Mouse (Mus musculus): ENCODE data around the gene Cyp4f37. TPM values are rescaled to one million over a fixed set of nuclear protein-coding genes. Genes with fewer than 3 reads are reported as not detected.
"Not testable (repeated sequence)": the region's sequence is repeated elsewhere in the genome, so short reads cannot be mapped to it uniquely, and the experiment has no call there.

Cyp4f37 gene
- total and polyA plus RNA-seq, 2 experiments: not detected

DNA sequence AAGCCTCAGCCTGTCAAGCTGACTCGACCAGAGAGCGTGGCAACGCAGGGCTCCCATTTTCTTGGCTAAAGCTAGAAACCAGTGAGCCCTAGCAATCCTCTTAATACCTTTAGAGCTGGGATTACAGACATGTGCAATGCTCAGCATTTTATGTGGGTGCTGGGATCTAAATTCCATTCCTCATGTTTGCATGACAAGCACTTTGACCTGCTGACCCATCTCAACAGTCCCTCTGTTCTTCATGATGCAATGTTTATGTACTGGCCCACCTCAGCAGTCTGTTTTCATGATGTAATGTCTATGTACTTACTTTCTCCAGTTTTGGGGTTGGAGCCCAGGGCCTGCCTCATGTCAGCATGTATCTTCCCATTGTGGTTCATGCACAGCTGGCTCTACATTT is 10.2 kb upstream of the Cyp4f37 start:
- Histone ChIP-seq H3K9ac (ENCODE audit: low read depth, low read length) (no peak overlapping the region), H3K4me3 (ENCODE audit: insufficient read depth, low read depth, low read length) (no peak overlapping the region), H3K4me1 (ENCODE audit: control insufficient read depth, insufficient read depth, low read length) (no peaks in the 10 kb centered on the region), H3K27ac (replicated peaks; ENCODE audit: insufficient read depth, low read depth, low read length) (no peak overlapping the region), H3K36me3 (ENCODE audit: control insufficient read depth, insufficient read depth, low read length) (no peaks in the 10 kb centered on the region), H3K79me2 (ENCODE audit: control insufficient read depth, insufficient read depth, low read length) (no peaks in the 10 kb centered on the region), H3K27me3 (ENCODE audit: control insufficient read depth, insufficient read depth, low read length) (0 out of 2 replicates have a peak, but pooled peaks cover 2% of the 10 kb centered on the region)
- DNase-seq (ENCODE audit: extremely low read depth, low read depth, low spot score): peak; percentile 60
- 86% methylated on average over 3 of the region's 3 CpGs for WGBS
- TF ChIP-seq POLR2A (IDR thresholded peaks at IDR 0.05; ENCODE audit: extremely low read depth, insufficient read depth, low read length) (no peak), CTCF (IDR thresholded peaks at IDR 0.05; ENCODE audit: low read depth, low read length) (no peak)

DNA sequence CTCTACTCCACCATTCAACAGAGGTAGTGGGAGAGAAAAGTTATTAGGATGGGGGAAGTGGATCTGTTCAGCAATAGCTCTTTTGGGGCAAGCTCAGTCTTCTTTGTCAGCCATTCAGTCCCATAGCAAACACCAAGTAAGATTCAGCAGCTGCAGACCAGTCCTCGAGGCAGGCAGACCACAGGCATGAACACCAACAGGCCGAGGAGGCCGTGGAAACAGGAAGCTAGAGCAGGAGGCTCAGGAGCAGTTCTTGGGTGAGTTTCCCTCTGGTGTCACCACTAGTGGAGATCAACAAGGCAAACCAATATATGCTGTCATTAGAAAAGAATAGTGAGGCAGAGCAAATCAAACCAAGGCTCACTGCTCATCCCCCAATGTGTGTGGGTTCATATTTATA is 8.7 kb upstream of the Cyp4f37 start:
- H3K27ac ChIP-seq (replicated peaks; ENCODE audit: insufficient read depth, low read depth, low read length): no peak overlapping the region
- DNase-seq (ENCODE audit: extremely low read depth, low read depth, low spot score): no peak
- WGBS: 73% methylated on average over 3 of the region's 3 CpGs
- TF ChIP-seq POLR2A (IDR thresholded peaks at IDR 0.05; ENCODE audit: extremely low read depth, insufficient read depth, low read length): no peak
- no peak for TF ChIP-seq CTCF (IDR thresholded peaks at IDR 0.05; ENCODE audit: low read depth, low read length)
- no peak overlapping the region for H3K4me3 ChIP-seq (ENCODE audit: insufficient read depth, low read depth, low read length)
- H3K4me1 ChIP-seq (ENCODE audit: control insufficient read depth, insufficient read depth, low read length): no peaks in the 10 kb centered on the region
- 0 out of 2 replicates have a peak, but pooled peaks cover 2% of the 10 kb centered on the region for H3K27me3 ChIP-seq (ENCODE audit: control insufficient read depth, insufficient read depth, low read length)
- no peaks in the 10 kb centered on the region for H3K36me3 ChIP-seq (ENCODE audit: control insufficient read depth, insufficient read depth, low read length)
- H3K79me2 ChIP-seq (ENCODE audit: control insufficient read depth, insufficient read depth, low read length): no peaks in the 10 kb centered on the region
- H3K9ac ChIP-seq (ENCODE audit: low read depth, low read length): no peak overlapping the region

DNA sequence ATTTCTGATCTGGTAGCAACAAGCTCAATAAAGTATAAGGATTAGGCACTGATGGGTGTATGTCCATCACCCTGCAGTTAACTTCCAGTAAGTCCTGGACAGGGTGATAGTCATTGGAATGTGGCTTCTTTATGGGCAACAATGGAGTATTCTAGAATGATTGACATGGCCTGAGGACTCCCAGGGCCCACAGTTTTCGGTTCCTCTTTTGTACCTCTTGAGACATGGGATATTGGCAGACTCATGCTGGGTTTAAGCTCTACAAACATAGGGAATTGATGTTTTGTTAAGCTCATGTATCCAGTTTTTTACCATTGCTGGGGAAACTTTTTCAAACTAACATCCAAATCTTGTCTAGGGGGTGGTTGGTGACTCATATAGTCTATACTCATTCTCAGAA is 3.9 kb upstream of the Cyp4f37 start:
- no peak overlapping the region for H3K9ac ChIP-seq (ENCODE audit: low read depth, low read length)
- H3K27ac ChIP-seq (replicated peaks; ENCODE audit: insufficient read depth, low read depth, low read length): no peak overlapping the region
- H3K79me2 ChIP-seq (ENCODE audit: control insufficient read depth, insufficient read depth, low read length): no peaks in the 10 kb centered on the region
- TF ChIP-seq CTCF (IDR thresholded peaks at IDR 0.05; ENCODE audit: low read depth, low read length) (no peak), POLR2A (IDR thresholded peaks at IDR 0.05; ENCODE audit: extremely low read depth, insufficient read depth, low read length) (no peak)
- no peaks in the 10 kb centered on the region for H3K36me3 ChIP-seq (ENCODE audit: control insufficient read depth, insufficient read depth, low read length)
- H3K27me3 ChIP-seq (ENCODE audit: control insufficient read depth, insufficient read depth, low read length): 0 out of 2 replicates have a peak, but pooled peaks cover 2% of the 10 kb centered on the region
- 57% methylated on average over 1 of the region's 1 CpGs for WGBS
- no peak overlapping the region for H3K4me3 ChIP-seq (ENCODE audit: insufficient read depth, low read depth, low read length)
- DNase-seq (ENCODE audit: extremely low read depth, low read depth, low spot score): no peak
- no peaks in the 10 kb centered on the region for H3K4me1 ChIP-seq (ENCODE audit: control insufficient read depth, insufficient read depth, low read length)

DNA sequence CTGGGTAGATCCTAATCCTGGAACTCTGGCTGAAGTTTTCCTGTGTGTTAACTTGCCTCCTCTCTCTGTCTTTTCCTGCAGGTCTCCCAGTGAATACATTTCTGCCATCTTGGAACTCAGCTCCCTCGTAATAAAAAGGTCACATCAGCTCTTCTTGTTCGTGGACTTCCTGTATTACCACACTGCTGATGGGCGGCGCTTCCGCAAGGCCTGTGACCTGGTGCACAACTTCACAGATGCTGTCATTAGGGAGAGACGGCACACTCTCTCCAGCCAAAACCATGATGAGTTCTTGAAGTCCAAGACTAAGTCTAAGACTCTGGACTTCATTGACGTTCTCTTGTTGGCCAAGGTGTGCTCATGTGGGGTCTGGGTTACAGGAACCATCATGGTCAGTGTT is 8.6 kb downstream of the Cyp4f37 start:
- H3K9ac ChIP-seq (ENCODE audit: low read depth, low read length); H3K27me3 ChIP-seq (ENCODE audit: control insufficient read depth, insufficient read depth, low read length); H3K36me3 ChIP-seq (ENCODE audit: control insufficient read depth, insufficient read depth, low read length); H3K4me3 ChIP-seq (ENCODE audit: insufficient read depth, low read depth, low read length); H3K27ac ChIP-seq (replicated peaks; ENCODE audit: insufficient read depth, low read depth, low read length); H3K79me2 ChIP-seq (ENCODE audit: control insufficient read depth, insufficient read depth, low read length); DNase-seq (ENCODE audit: extremely low read depth, low read depth, low spot score); H3K4me1 ChIP-seq (ENCODE audit: control insufficient read depth, insufficient read depth, low read length): not testable (repeated sequence)
- WGBS: 73% methylated on average over 7 of the region's 7 CpGs

DNA sequence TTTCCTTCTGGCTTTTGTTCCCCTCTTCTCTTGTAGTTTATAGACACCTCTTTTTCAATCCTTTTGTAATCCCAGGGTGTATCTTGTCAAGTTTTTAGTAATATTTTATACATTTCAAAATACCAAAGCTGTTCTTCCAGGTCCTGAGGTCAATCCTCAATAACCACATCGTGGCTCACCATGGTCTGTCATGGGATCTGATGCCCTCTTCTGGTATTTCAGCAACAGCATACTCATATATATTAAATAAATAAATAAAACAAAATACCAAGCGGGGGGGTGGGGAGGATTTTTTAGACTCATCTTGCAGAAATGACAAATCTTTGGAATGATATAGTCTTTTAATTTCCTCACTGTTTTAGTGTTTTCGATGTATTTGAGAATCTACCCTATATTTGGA is 10.8 kb downstream of the Cyp4f37 start:
- Histone ChIP-seq H3K4me3 (ENCODE audit: insufficient read depth, low read depth, low read length) (no peak overlapping the region), H3K27me3 (ENCODE audit: control insufficient read depth, insufficient read depth, low read length) (no peaks in the 10 kb centered on the region), H3K9ac (ENCODE audit: low read depth, low read length) (no peak overlapping the region), H3K36me3 (ENCODE audit: control insufficient read depth, insufficient read depth, low read length) (no peaks in the 10 kb centered on the region), H3K27ac (replicated peaks; ENCODE audit: insufficient read depth, low read depth, low read length) (no peak overlapping the region), H3K4me1 (ENCODE audit: control insufficient read depth, insufficient read depth, low read length) (peaks cover 7% of the 10 kb centered on the region), H3K79me2 (ENCODE audit: control insufficient read depth, insufficient read depth, low read length) (no peaks in the 10 kb centered on the region)
- 65% methylated on average over 3 of the region's 3 CpGs for WGBS
- no peak for DNase-seq (ENCODE audit: extremely low read depth, low read depth, low spot score)
- no peak for TF ChIP-seq CTCF (IDR thresholded peaks at IDR 0.05; ENCODE audit: low read depth, low read length)
- no peak for TF ChIP-seq POLR2A (IDR thresholded peaks at IDR 0.05; ENCODE audit: extremely low read depth, insufficient read depth, low read length)

DNA sequence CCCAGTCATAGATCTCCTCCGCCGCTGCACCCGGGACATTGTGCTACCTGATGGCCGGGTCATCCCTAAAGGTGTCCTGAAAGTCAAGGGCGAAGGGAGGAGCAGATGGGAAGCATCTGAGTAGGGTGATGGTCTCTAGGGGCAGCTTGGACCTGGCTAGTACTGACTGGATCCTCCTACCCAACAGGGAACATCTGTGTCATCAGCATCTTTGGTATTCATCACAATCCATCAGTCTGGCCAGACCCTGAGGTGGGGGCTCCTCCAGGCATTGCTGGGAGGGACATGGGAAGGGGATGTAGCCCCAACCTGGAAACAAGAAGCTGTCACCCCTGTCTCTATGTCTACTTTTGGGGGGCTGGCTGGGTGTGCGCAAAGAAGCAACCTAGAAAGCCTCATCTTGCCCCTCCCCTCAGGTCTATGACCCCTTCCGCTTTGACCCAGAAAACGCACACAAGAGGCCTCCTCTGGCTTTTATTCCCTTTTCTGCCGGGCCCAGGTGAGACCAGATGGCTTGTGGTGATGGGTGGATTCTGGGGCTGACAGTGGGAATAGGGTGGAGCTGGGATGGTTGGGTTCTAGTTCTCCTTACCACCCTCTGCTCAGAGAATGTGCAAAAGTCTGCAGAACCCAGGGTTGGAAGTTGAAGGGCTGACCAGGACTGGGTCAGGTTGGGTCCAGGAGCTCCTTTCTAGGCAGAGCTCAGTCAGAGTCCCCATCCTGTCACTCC is 13.3 kb downstream of the Cyp4f37 start:
- H3K4me1 ChIP-seq (ENCODE audit: control insufficient read depth, insufficient read depth, low read length): peaks cover 14% of the 10 kb centered on the region
- not testable (repeated sequence) for H3K27ac ChIP-seq (replicated peaks; ENCODE audit: insufficient read depth, low read depth, low read length); DNase-seq (ENCODE audit: extremely low read depth, low read depth, low spot score); H3K36me3 ChIP-seq (ENCODE audit: control insufficient read depth, insufficient read depth, low read length); H3K79me2 ChIP-seq (ENCODE audit: control insufficient read depth, insufficient read depth, low read length); H3K4me3 ChIP-seq (ENCODE audit: insufficient read depth, low read depth, low read length); H3K9ac ChIP-seq (ENCODE audit: low read depth, low read length); H3K27me3 ChIP-seq (ENCODE audit: control insufficient read depth, insufficient read depth, low read length)
- 84% methylated on average over 9 of the region's 9 CpGs for WGBS
